Mouse (Mus musculus) MEL (cell line): Measurements from ENCODE around the gene Zfp3. TPM values are rescaled to one million over a fixed set of nuclear protein-coding genes. Genes with fewer than 3 reads are reported as not detected.

Experiments used
- DNase-seq: peaks from one replicate; pipeline ENCODE4 v3.0.0; 2011; ENCODE audit warnings: low read depth, low spot score
- H3K27ac ChIP-seq: 2 replicates; pipeline ENCODE4 v1.5.1; 2012; ENCODE audit warnings: low read depth, mild to moderate bottlenecking, control low read depth, low read length, moderate library complexity; ENCODE audit not compliant: control insufficient read depth
- H3K27me3 ChIP-seq, 2 experiments: fragments of 150-350 bp in 1 of 2; sonication (generic) in 1 of 2; 2 replicates each; pipeline ENCODE4 v1.6.1; 2012; ENCODE audit warnings: low read length in 2 of 2, mild to moderate bottlenecking in 2 of 2, improper control_type of control experiment in 1 of 2, moderate library complexity in 1 of 2; ENCODE audit not compliant: insufficient read depth in 2 of 2, control insufficient read depth in 1 of 2
- H3K36me3 ChIP-seq, 2 experiments: 2 replicates each; pipeline ENCODE4 v1.6.1; 2012 to 2014; ENCODE audit warnings: low read length in 2 of 2, improper control_type of control experiment in 1 of 2, inconsistent platforms in 1 of 2, mild to moderate bottlenecking in 1 of 2; ENCODE audit not compliant: insufficient read depth in 2 of 2, control insufficient read depth in 1 of 2
- H3K4me1 ChIP-seq, 2 experiments: fragments of 150-350 bp in 1 of 2; sonication (generic) in 1 of 2; 2 replicates each; pipeline ENCODE4 v1.6.1; 2012; ENCODE audit warnings: low read length in 2 of 2, improper control_type of control experiment in 1 of 2, mild to moderate bottlenecking in 1 of 2; ENCODE audit not compliant: insufficient read depth in 2 of 2, control insufficient read depth in 1 of 2
- H3K4me3 ChIP-seq, 2 experiments: fragments of 150-350 bp in 1 of 2; sonication (generic) in 1 of 2; 2 replicates each; pipeline ENCODE4 v1.5.1; 2012; ENCODE audit warnings: low read depth in 2 of 2, low read length in 2 of 2, mild to moderate bottlenecking in 2 of 2, moderate library complexity in 2 of 2, control low read depth in 1 of 2, improper control_type of control experiment in 1 of 2; ENCODE audit not compliant: control insufficient read depth in 1 of 2, insufficient read depth in 1 of 2
- H3K79me2 ChIP-seq: 2 replicates; pipeline ENCODE4 v1.6.1; 2012; ENCODE audit warnings: mild to moderate bottlenecking, low read length, moderate library complexity; ENCODE audit not compliant: control insufficient read depth, poor library complexity, insufficient read depth
- H3K9ac ChIP-seq: 2 replicates; pipeline ENCODE4 v1.6.1; 2012; ENCODE audit warnings: low read depth, mild to moderate bottlenecking, control low read depth, low read length, moderate library complexity; ENCODE audit not compliant: control insufficient read depth, poor library complexity, severe bottlenecking
- H3K9me3 ChIP-seq: fragments of 150-350 bp; sonication (generic); replicated peaks from 2 replicates; pipeline ENCODE4 v1.6.1; 2012; ENCODE audit warnings: mild to moderate bottlenecking, low read length, improper control_type of control experiment, moderate library complexity; ENCODE audit not compliant: insufficient read depth
- BHLHE40 ChIP-seq: IDR thresholded peaks from 2 replicates; pipeline ENCODE4 v1.6.1; 2012; ENCODE audit warnings: low read depth, mild to moderate bottlenecking, inconsistent platforms, low read length, improper control_type of control experiment, borderline replicate concordance
- CHD1 ChIP-seq: IDR thresholded peaks from 2 replicates; pipeline ENCODE4 v1.6.1; 2012; ENCODE audit warnings: low read depth, mild to moderate bottlenecking, inconsistent platforms, low read length, improper control_type of control experiment
- CTCF ChIP-seq, 3 experiments: IDR thresholded peaks in 2 of 3; conservative IDR thresholded peaks in 1 of 3; 2 replicates each; pipeline ENCODE4 v1.5.1; 2011 to 2012; ENCODE audit warnings: low read length in 3 of 3, low read depth in 2 of 3, mild to moderate bottlenecking in 2 of 3, improper control_type of control experiment in 1 of 3, inconsistent platforms in 1 of 3, mixed read lengths in 1 of 3, moderate library complexity in 1 of 3; ENCODE audit not compliant: control insufficient read depth in 1 of 3, insufficient read depth in 1 of 3, poor library complexity in 1 of 3, severe bottlenecking in 1 of 3
- E2F4 ChIP-seq: IDR thresholded peaks from 2 replicates; pipeline ENCODE4 v1.6.1; 2011; ENCODE audit warnings: low read depth, low read length, improper control_type of control experiment, borderline replicate concordance
- EP300 ChIP-seq, 2 experiments: IDR thresholded peaks; 2 replicates each; pipeline ENCODE4 v1.6.1; 2011; ENCODE audit warnings: improper control_type of control experiment in 2 of 2, low read length in 2 of 2, low read depth in 1 of 2, mild to moderate bottlenecking in 1 of 2
- JUND ChIP-seq: IDR thresholded peaks from 2 replicates; pipeline ENCODE4 v1.6.1; 2011; ENCODE audit warnings: low read depth, mild to moderate bottlenecking, improper control_type of control experiment, low read length
- KAT2A ChIP-seq: conservative IDR thresholded peaks from 2 replicates; pipeline ENCODE4 v1.6.1; 2012; ENCODE audit warnings: low read depth, low read length, improper control_type of control experiment, inconsistent platforms
- MAFK ChIP-seq: IDR thresholded peaks from 2 replicates; pipeline ENCODE4 v1.6.1; 2011; ENCODE audit warnings: low read depth, mild to moderate bottlenecking, low read length, improper control_type of control experiment, borderline replicate concordance
- MEF2A ChIP-seq: IDR thresholded peaks from 2 replicates; pipeline ENCODE4 v1.6.1; 2014; ENCODE audit warnings: low read depth, mild to moderate bottlenecking, inconsistent platforms, low read length, improper control_type of control experiment; ENCODE audit not compliant: poor library complexity, insufficient replicate concordance, severe bottlenecking; ENCODE audit errors: extremely low read depth
- MYC ChIP-seq: IDR thresholded peaks from 2 replicates; pipeline ENCODE4 v1.6.1; 2011; ENCODE audit warnings: low read depth, mild to moderate bottlenecking, low read length, improper control_type of control experiment, moderate library complexity
- NELFE ChIP-seq: IDR thresholded peaks from 2 replicates; pipeline ENCODE4 v1.6.1; 2011; ENCODE audit warnings: low read depth, low read length, improper control_type of control experiment
- NRF1 ChIP-seq: IDR thresholded peaks from 2 replicates; pipeline ENCODE4 v1.6.1; 2014; ENCODE audit warnings: low read depth, mild to moderate bottlenecking, inconsistent platforms, low read length, improper control_type of control experiment, moderate library complexity; ENCODE audit not compliant: poor library complexity, insufficient read depth, severe bottlenecking
- POLR2AphosphoS2 ChIP-seq: IDR thresholded peaks from 2 replicates; pipeline ENCODE4 v1.6.1; 2011; ENCODE audit warnings: low read length, improper control_type of control experiment
- POLR2AphosphoS5 ChIP-seq: IDR thresholded peaks from 2 replicates; pipeline ENCODE4 v1.6.1; 2012; ENCODE audit warnings: low read depth, borderline replicate concordance, mild to moderate bottlenecking, inconsistent platforms, low read length, moderate library complexity, mixed read lengths
- RAD21 ChIP-seq: IDR thresholded peaks from 2 replicates; pipeline ENCODE4 v1.6.1; 2011; ENCODE audit warnings: mild to moderate bottlenecking, low read depth, low read length, improper control_type of control experiment
- RCOR1 ChIP-seq: IDR thresholded peaks from 2 replicates; pipeline ENCODE4 v1.6.1; 2012; ENCODE audit warnings: low read depth, mild to moderate bottlenecking, inconsistent platforms, low read length, improper control_type of control experiment
- SMC3 ChIP-seq: IDR thresholded peaks from 2 replicates; pipeline ENCODE4 v1.6.1; 2011; ENCODE audit warnings: low read depth, low read length, improper control_type of control experiment
- TCF12 ChIP-seq: IDR thresholded peaks from 2 replicates; pipeline ENCODE4 v1.6.1; 2014; ENCODE audit warnings: low read depth, mild to moderate bottlenecking, inconsistent platforms, low read length, improper control_type of control experiment, moderate library complexity
- UBTF ChIP-seq: IDR thresholded peaks from 2 replicates; pipeline ENCODE4 v1.6.1; 2012; ENCODE audit warnings: low read depth, mild to moderate bottlenecking, inconsistent platforms, low read length, improper control_type of control experiment, moderate library complexity, borderline replicate concordance; ENCODE audit not compliant: insufficient read depth
- ZC3H11A ChIP-seq: IDR thresholded peaks from 2 replicates; pipeline ENCODE4 v1.6.1; 2012; ENCODE audit warnings: low read depth, mild to moderate bottlenecking, inconsistent platforms, low read length, improper control_type of control experiment
- ZKSCAN1 ChIP-seq: IDR thresholded peaks from 2 replicates; pipeline ENCODE4 v1.6.1; 2012; ENCODE audit warnings: low read depth, mild to moderate bottlenecking, inconsistent platforms, low read length, improper control_type of control experiment, moderate library complexity
- ZMIZ1 ChIP-seq: IDR thresholded peaks from 2 replicates; pipeline ENCODE4 v1.6.1; 2012; ENCODE audit warnings: low read depth, mild to moderate bottlenecking, inconsistent platforms, low read length, improper control_type of control experiment, moderate library complexity
- ZNF384 ChIP-seq: IDR thresholded peaks from 2 replicates; pipeline ENCODE4 v1.6.1; 2012; ENCODE audit warnings: low read depth, mild to moderate bottlenecking, inconsistent platforms, low read length, improper control_type of control experiment
- polyA plus RNA-seq, 2 experiments: library from polyadenylated mRNA; stranded (reverse) in 1 of 2; unstranded in 1 of 2; fragments of >175 nt in 1 of 2; fragments of >200 nt in 1 of 2; gene quantifications; 2 replicates each; pipeline versions ENCODE4 v1.2.1 to v1.2.4; 2012; ENCODE audit warnings: low replicate concordance in 2 of 2, low read depth in 1 of 2; ENCODE audit not compliant: insufficient read length in 2 of 2, insufficient read depth in 1 of 2, missing spikeins in 1 of 2
- total RNA-seq: library from RNA; depleted of rRNA; stranded (reverse); fragments of 300-350 nt; gene quantifications from 2 replicates; pipeline ENCODE4 v1.2.3, GENCODE M21; 2012

The Zfp3 gene
- total and polyA plus RNA-seq, 3 experiments, result 1.5 to 1.9 TPM; not detected in 1

- no peak overlapping the region for H3K27ac ChIP-seq
- TF ChIP-seq EP300 (IDR thresholded peaks at IDR 0.05; ENCODE audit: low read depth in 1 of 2, low read length in 2 of 2), result no peak
- TF ChIP-seq RCOR1, result no peak
- no peak for TF ChIP-seq RAD21
- no peak for TF ChIP-seq UBTF
- TF ChIP-seq POLR2AphosphoS2, result no peak
- TF ChIP-seq KAT2A, result no peak
- TF ChIP-seq NRF1, result no peak
- TF ChIP-seq NELFE, result no peak
- no peak for TF ChIP-seq CTCF (IDR thresholded peaks at IDR 0.05 in 2 of 3, conservative IDR thresholded peaks at IDR 0.05 in 1 of 3; ENCODE audit: control insufficient read depth in 1 of 3, insufficient read depth in 1 of 3, low read depth in 2 of 3, low read length in 3 of 3, poor library complexity in 1 of 3, severe bottlenecking in 1 of 3)
- no peak for TF ChIP-seq MYC
- no peak for TF ChIP-seq ZNF384
- TF ChIP-seq ZC3H11A, result no peak
- no peak for TF ChIP-seq MEF2A
- TF ChIP-seq E2F4, result no peak
- TF ChIP-seq MAFK, result no peak
- no peak for TF ChIP-seq CHD1
- TF ChIP-seq, all 39 proteins: peak for 0
- Histone ChIP-seq H3K4me3 (no peak overlapping the region), H3K27me3 (peaks cover 5 to 12% of the 10 kb centered on the region in 2 experiments), H3K9me3 (no peaks in the 10 kb centered on the region), H3K9ac (no peak overlapping the region), H3K4me1 (no peaks in the 10 kb centered on the region), H3K79me2 (no peaks in the 10 kb centered on the region), H3K36me3 (no peaks in the 10 kb centered on the region)
- DNase-seq, result no peak
Measured at GRCm38 (mm10) chr11:70730427-70731038, 33.5 kb upstream of the Zfp3 start.

- Histone ChIP-seq H3K36me3 (no peaks in the 10 kb centered on the region), H3K4me1 (no peaks in the 10 kb centered on the region; a peak in 1 of 4 replicates), H3K9me3 (no peaks in the 10 kb centered on the region), H3K4me3 (no peak overlapping the region), H3K27me3 (peaks cover 6 to 12% of the 10 kb centered on the region in 2 experiments), H3K9ac (no peak overlapping the region), H3K79me2 (no peaks in the 10 kb centered on the region), H3K27ac (no peak overlapping the region)
- TF ChIP-seq KAT2A (no peak), NELFE (no peak), CTCF (IDR thresholded peaks at IDR 0.05 in 2 of 3, conservative IDR thresholded peaks at IDR 0.05 in 1 of 3; ENCODE audit: control insufficient read depth in 1 of 3, insufficient read depth in 1 of 3, low read depth in 2 of 3, low read length in 3 of 3, poor library complexity in 1 of 3, severe bottlenecking in 1 of 3) (no peak), E2F4 (no peak), ZKSCAN1 (no peak), TCF12 (no peak), POLR2AphosphoS5 (no peak), MYC (no peak), MAFK (no peak), BHLHE40 (no peak), SMC3 (no peak), ZMIZ1 (no peak), RCOR1 (no peak), NRF1 (no peak), CHD1 (no peak), JUND (no peak), UBTF (no peak)
- no peak for DNase-seq
Measured at GRCm38 (mm10) chr11:70731178-70731577, 32.8 kb upstream of the Zfp3 start.
